Mouse (Mus musculus): ENCODE results near the gene Mrpl1. TPM values are rescaled to one million over a fixed set of nuclear protein-coding genes. Genes with fewer than 3 reads are reported as not detected.

The Mrpl1 gene
- polyA plus RNA-seq, 1 experiment from 2014 or later: 28.9 TPM

- Histone ChIP-seq H3K36me3 (0 out of 2 replicates have a peak, but pooled peaks cover 6% of the 10 kb centered on the region), H3K4me3 (replicated peaks) (no peak overlapping the region), H3K27me3 (replicated peaks) (no peaks in the 10 kb centered on the region), H3K9me3 (no peaks in the 10 kb centered on the region), H3K4me1 (replicated peaks) (no peaks in the 10 kb centered on the region), H3K4me2 (replicated peaks) (no peak overlapping the region), H3K27ac (no peak overlapping the region), H3K9ac (no peak overlapping the region)
- 59% methylated on average over 3 of the region's 3 CpGs for whole genome bisulfite sequencing
- ATAC-seq: peak; percentile 59; the same call in 1 of the 2 replicates
Observed at GRCm38 (mm10) chr5:96267017-96267702, 57.9 kb downstream of the Mrpl1 start.

GRCm38 (mm10) chr5:96271070-96271469 is 61.8 kb downstream of the Mrpl1 start:
- H3K27ac ChIP-seq: no peak overlapping the region
- H3K4me2 ChIP-seq (replicated peaks): no peak overlapping the region
- H3K4me1 ChIP-seq (replicated peaks): no peaks in the 10 kb centered on the region
- H3K4me3 ChIP-seq (replicated peaks): no peak overlapping the region
- WGBS: 85% methylated on average over 6 of the region's 6 CpGs
- H3K9me3 ChIP-seq: no peaks in the 10 kb centered on the region
- no peaks in the 10 kb centered on the region for H3K27me3 ChIP-seq (replicated peaks)
- H3K9ac ChIP-seq: no peak overlapping the region
- ATAC-seq: no peak
- H3K36me3 ChIP-seq: no peaks in the 10 kb centered on the region

GRCm38 (mm10) chr5:96305786-96306185 is 96.5 kb downstream of the Mrpl1 start:
- Histone ChIP-seq H3K4me1 (replicated peaks) (no peaks in the 10 kb centered on the region), H3K9ac (no peak overlapping the region), H3K9me3 (no peaks in the 10 kb centered on the region), H3K4me3 (replicated peaks) (no peak overlapping the region), H3K4me2 (replicated peaks) (no peak overlapping the region), H3K27me3 (replicated peaks) (no peaks in the 10 kb centered on the region), H3K27ac (no peak overlapping the region), H3K36me3 (no peaks in the 10 kb centered on the region)
- ATAC-seq: no peak
- 63% methylated on average over 8 of the region's 8 CpGs for WGBS

GRCm38 (mm10) chr5:96306271-96306670 is 97.0 kb downstream of the Mrpl1 start:
- H3K4me1 ChIP-seq (replicated peaks): no peaks in the 10 kb centered on the region
- WGBS: 78% methylated on average over 1 of the region's 1 CpGs
- H3K36me3 ChIP-seq: no peaks in the 10 kb centered on the region
- no peaks in the 10 kb centered on the region for H3K27me3 ChIP-seq (replicated peaks)
- H3K27ac ChIP-seq: no peak overlapping the region
- no peak overlapping the region for H3K9ac ChIP-seq
- H3K4me3 ChIP-seq (replicated peaks): no peak overlapping the region
- no peak for ATAC-seq
- H3K4me2 ChIP-seq (replicated peaks): no peak overlapping the region
- H3K9me3 ChIP-seq: no peaks in the 10 kb centered on the region

GRCm38 (mm10) chr5:96306826-96307225 is 97.5 kb downstream of the Mrpl1 start:
- Histone ChIP-seq H3K27me3 (replicated peaks) (no peaks in the 10 kb centered on the region), H3K4me2 (replicated peaks) (no peak overlapping the region), H3K4me3 (replicated peaks) (no peak overlapping the region), H3K9me3 (no peaks in the 10 kb centered on the region), H3K36me3 (no peaks in the 10 kb centered on the region), H3K27ac (no peak overlapping the region), H3K4me1 (replicated peaks) (no peaks in the 10 kb centered on the region), H3K9ac (no peak overlapping the region)
- ATAC-seq: no peak
- 70% methylated on average over 5 of the region's 5 CpGs for WGBS

- no peak overlapping the region for H3K27ac ChIP-seq
Observed at GRCm38 (mm10) chr5:96308086-96308485, 98.8 kb downstream of the Mrpl1 start.

GRCm38 (mm10) chr5:96308645-96309044 is 99.4 kb downstream of the Mrpl1 start:
- Histone ChIP-seq H3K9ac (no peak overlapping the region), H3K36me3 (no peaks in the 10 kb centered on the region), H3K4me2 (replicated peaks) (no peak overlapping the region), H3K27me3 (replicated peaks) (no peaks in the 10 kb centered on the region), H3K27ac (no peak overlapping the region), H3K9me3 (no peaks in the 10 kb centered on the region), H3K4me1 (replicated peaks) (no peaks in the 10 kb centered on the region), H3K4me3 (replicated peaks) (no peak overlapping the region)
- no peak for ATAC-seq
- 88% methylated on average over 5 of the region's 5 CpGs for WGBS

More at GRCm38 (mm10) chr5:96308086-96308485, 98.8 kb downstream of the Mrpl1 start:
- Histone ChIP-seq H3K9me3 (no peaks in the 10 kb centered on the region), H3K4me1 (replicated peaks) (no peaks in the 10 kb centered on the region), H3K27me3 (replicated peaks) (no peaks in the 10 kb centered on the region), H3K4me3 (replicated peaks) (no peak overlapping the region), H3K36me3 (no peaks in the 10 kb centered on the region), H3K4me2 (replicated peaks) (no peak overlapping the region), H3K9ac (no peak overlapping the region)
- ATAC-seq: no peak
- 85% methylated on average over 13 of the region's 13 CpGs for WGBS

- Histone ChIP-seq H3K27ac (no peak overlapping the region), H3K4me3 (replicated peaks) (no peak overlapping the region), H3K36me3 (no peaks in the 10 kb centered on the region), H3K9me3 (no peaks in the 10 kb centered on the region), H3K9ac (no peak overlapping the region), H3K4me1 (replicated peaks) (no peaks in the 10 kb centered on the region), H3K27me3 (replicated peaks) (no peaks in the 10 kb centered on the region), H3K4me2 (replicated peaks) (no peak overlapping the region)
- 80% methylated on average over 5 of the region's 5 CpGs for WGBS
- ATAC-seq: no peak
Observed at GRCm38 (mm10) chr5:96309566-96309965, 100.3 kb downstream of the Mrpl1 start.

- H3K27ac ChIP-seq: no peak overlapping the region
- no peak for ATAC-seq
- no peak overlapping the region for H3K9ac ChIP-seq
- H3K36me3 ChIP-seq: no peaks in the 10 kb centered on the region
- no peaks in the 10 kb centered on the region for H3K27me3 ChIP-seq (replicated peaks)
- H3K4me1 ChIP-seq (replicated peaks): no peaks in the 10 kb centered on the region
- no peaks in the 10 kb centered on the region for H3K9me3 ChIP-seq
- WGBS: 64% methylated on average over 8 of the region's 8 CpGs
- no peak overlapping the region for H3K4me3 ChIP-seq (replicated peaks)
- H3K4me2 ChIP-seq (replicated peaks): no peak overlapping the region
Observed at GRCm38 (mm10) chr5:96311677-96312076, 102.4 kb downstream of the Mrpl1 start.

Other genes starting within 250 kb of the Mrpl1 start
- 22.7 and 26.0 TPM in 2 replicates for gene Cnot6l, start 45.3 kb upstream of the Mrpl1 start, polyA plus RNA-seq (2015; fragmentation: Nextera tagmentation; extraction: Ambion mirVana)
- gene Fras1, start 164.5 kb downstream of the Mrpl1 start, polyA plus RNA-seq (2015; fragmentation: Nextera tagmentation; extraction: Ambion mirVana): 17.0 and 18.3 TPM in 2 replicates

Measured in intestine, embryonic 15.5 days (tissue).